Mouse (Mus musculus) heart, embryonic 15.5 days (tissue): Measurements from ENCODE around the gene Btn2a2. TPM values are rescaled to one million over a fixed set of nuclear protein-coding genes. Genes with fewer than 3 reads are reported as not detected.

ENCODE experiments used
- ATAC-seq: fragments of 200-750 bp; cut with Nextera tagmentation; replicated peaks from 2 replicates; pipeline ENCODE4 v1.8.0; 2017; ENCODE audit warnings: low read depth, moderate TSS enrichment; ENCODE audit not compliant: insufficient number of reproducible peaks, insufficient read depth, low FRiP score
- H3K27ac ChIP-seq: fragments of 300-500 bp; sonication (generic); 2 replicates; pipeline ENCODE4 v1.5.1; 2015; ENCODE audit warnings: mild to moderate bottlenecking, inconsistent platforms
- H3K27me3 ChIP-seq: fragments of 300-500 bp; sonication (generic); 2 replicates; pipeline ENCODE4 v1.6.1; 2015; ENCODE audit warnings: inconsistent platforms
- H3K36me3 ChIP-seq: fragments of 300-500 bp; sonication (generic); 2 replicates; pipeline ENCODE4 v1.6.1; 2015; ENCODE audit warnings: mild to moderate bottlenecking, inconsistent platforms
- H3K4me1 ChIP-seq: fragments of 300-500 bp; sonication (generic); replicated peaks from 2 replicates; pipeline ENCODE4 v1.6.1; 2015; ENCODE audit warnings: inconsistent platforms
- H3K4me2 ChIP-seq: fragments of 300-500 bp; sonication (generic); 2 replicates; pipeline ENCODE4 v1.6.1; 2015; ENCODE audit warnings: inconsistent platforms, mild to moderate bottlenecking, moderate library complexity
- H3K4me3 ChIP-seq: fragments of 300-500 bp; sonication (generic); 2 replicates; pipeline ENCODE4 v1.5.1; 2015; ENCODE audit warnings: mild to moderate bottlenecking, inconsistent platforms
- H3K9ac ChIP-seq: fragments of 300-500 bp; sonication (generic); 2 replicates; pipeline ENCODE4 v1.6.1; 2015; ENCODE audit warnings: mild to moderate bottlenecking, inconsistent platforms
- H3K9me3 ChIP-seq: fragments of 300-500 bp; sonication (generic); replicated peaks from 2 replicates; pipeline ENCODE4 v1.6.1; 2016; ENCODE audit warnings: inconsistent platforms
- WGBS: fragments of 180-500 bp; shearing (Covaris S2); methylation state at CpG from one replicate; pipeline ENCODE4 v1.1.7; 2015; ENCODE audit warnings: mixed read lengths; 5-methylcytosine and 5-hydroxymethylcytosine counted together
- polyA plus RNA-seq: library from polyadenylated mRNA; unstranded; fragments of >200 nt; fragmentation: Nextera tagmentation; extraction: Ambion mirVana; gene quantifications from 2 replicates; pipeline ENCODE4 v1.2.1, GENCODE M21; 2015

Gene Btn2a2
- polyA plus RNA-seq, 1 experiment from 2014 or later, result 0.31 TPM

- under 1% methylated on average over 60 of the region's 70 CpGs for WGBS
- ATAC-seq, result peak; percentile 84
These were observed 42.5 kb upstream of the Btn2a2 start, which contains the start of gene Hist1h4h for GRCm38 (mm10) chr13:23530901-23531875. Gene Hist1h4h (plus strand): TSS chr13:23531050.

GRCm38 (mm10) chr13:23530181-23530900 is 41.7 kb upstream of the Btn2a2 start:
- no peak for ATAC-seq
- peak overlapping the region; percentile 79 for H3K4me2 ChIP-seq
- no peaks in the 10 kb centered on the region for H3K27me3 ChIP-seq
- under 1% methylated on average over 20 of the region's 20 CpGs for WGBS
- peaks cover 44% of the 10 kb centered on the region for H3K4me1 ChIP-seq
- peak overlapping the region; percentile 59 for H3K9ac ChIP-seq
- H3K36me3 ChIP-seq, result no peaks in the 10 kb centered on the region
- no peaks in the 10 kb centered on the region for H3K9me3 ChIP-seq
- peak overlapping the region; percentile 92 for H3K27ac ChIP-seq
- peak overlapping the region; percentile 56 for H3K4me3 ChIP-seq

More at GRCm38 (mm10) chr13:23530901-23531875, 42.5 kb upstream of the Btn2a2 start, which contains the start of gene Hist1h4h:
- Histone ChIP-seq H3K4me3 (peak within 1 kb of the TSS; percentile 56), H3K4me1 (peaks cover 42% of the 10 kb centered on the region), H3K9me3 (no peaks in the 10 kb centered on the region), H3K4me2 (peak within 1 kb of the TSS; percentile 79), H3K27ac (peak within 1 kb of the TSS; percentile 92), H3K36me3 (no peaks in the 10 kb centered on the region), H3K27me3 (no peaks in the 10 kb centered on the region), H3K9ac (peak within 1 kb of the TSS; percentile 59)

GRCm38 (mm10) chr13:23529480-23530165 is 41.0 kb upstream of the Btn2a2 start:
- no peaks in the 10 kb centered on the region for H3K27me3 ChIP-seq
- H3K4me1 ChIP-seq, result peaks cover 45% of the 10 kb centered on the region
- WGBS, result 18% methylated on average over 2 of the region's 2 CpGs
- H3K9me3 ChIP-seq, result no peaks in the 10 kb centered on the region
- H3K36me3 ChIP-seq, result no peaks in the 10 kb centered on the region
- peak overlapping the region; percentile 92 for H3K27ac ChIP-seq
- peak overlapping the region; percentile 59 for H3K9ac ChIP-seq
- no peak for ATAC-seq
- H3K4me3 ChIP-seq, result peak overlapping the region; percentile 56
- peak overlapping the region; percentile 79 for H3K4me2 ChIP-seq

- Histone ChIP-seq H3K36me3 (no peaks in the 10 kb centered on the region), H3K27ac (peak overlapping the region; percentile 92), H3K4me2 (peak overlapping the region; percentile 79), H3K4me1 (peaks cover 39% of the 10 kb centered on the region), H3K27me3 (no peaks in the 10 kb centered on the region), H3K9ac (no peak overlapping the region), H3K9me3 (no peaks in the 10 kb centered on the region), H3K4me3 (no peak overlapping the region)
- 80% methylated on average over 5 of the region's 5 CpGs for WGBS
- ATAC-seq, result no peak
These were observed 40.3 kb upstream of the Btn2a2 start for GRCm38 (mm10) chr13:23529005-23529404.

- peak overlapping the region; percentile 57 for H3K4me2 ChIP-seq
- H3K27ac ChIP-seq, result peak overlapping the region; percentile 51
- H3K36me3 ChIP-seq, result no peaks in the 10 kb centered on the region
- no peaks in the 10 kb centered on the region for H3K27me3 ChIP-seq
- H3K4me3 ChIP-seq, result peak overlapping the region; percentile 48
- peak overlapping the region; percentile 39 for H3K9ac ChIP-seq
- no peak; the same call in 1 of the 2 replicates for ATAC-seq
- peaks cover 22% of the 10 kb centered on the region for H3K4me1 ChIP-seq
- under 1% methylated on average over 17 of the region's 17 CpGs for WGBS
- no peaks in the 10 kb centered on the region for H3K9me3 ChIP-seq
These were observed 37.7 kb upstream of the Btn2a2 start for GRCm38 (mm10) chr13:23526312-23526711.

GRCm38 (mm10) chr13:23525901-23526300 is 37.2 kb upstream of the Btn2a2 start:
- Histone ChIP-seq H3K4me1 (peaks cover 22% of the 10 kb centered on the region), H3K4me3 (peak overlapping the region; percentile 48), H3K27ac (no peak overlapping the region), H3K9me3 (no peaks in the 10 kb centered on the region), H3K27me3 (no peaks in the 10 kb centered on the region), H3K36me3 (no peaks in the 10 kb centered on the region), H3K9ac (peak overlapping the region; percentile 36; the same call in 1 of the 2 replicates), H3K4me2 (peak overlapping the region; percentile 57)
- ATAC-seq, result no peak
- 3% methylated on average over 10 of the region's 10 CpGs for WGBS

- H3K9ac ChIP-seq, result no peak overlapping the region
These were observed 36.0 kb upstream of the Btn2a2 start for GRCm38 (mm10) chr13:23524654-23525053.

GRCm38 (mm10) chr13:23523976-23524375 is 35.3 kb upstream of the Btn2a2 start:
- Histone ChIP-seq H3K4me2 (no peak overlapping the region), H3K27ac (no peak overlapping the region), H3K36me3 (no peaks in the 10 kb centered on the region), H3K4me3 (no peak overlapping the region), H3K9ac (no peak overlapping the region), H3K4me1 (peaks cover 20% of the 10 kb centered on the region), H3K9me3 (no peaks in the 10 kb centered on the region), H3K27me3 (no peaks in the 10 kb centered on the region)
- 49% methylated on average over 5 of the region's 5 CpGs for WGBS
- no peak for ATAC-seq

More at GRCm38 (mm10) chr13:23524654-23525053, 36.0 kb upstream of the Btn2a2 start:
- 10% methylated on average over 5 of the region's 5 CpGs for WGBS
- Histone ChIP-seq H3K27ac (no peak overlapping the region), H3K4me3 (no peak overlapping the region), H3K36me3 (no peaks in the 10 kb centered on the region), H3K4me1 (peaks cover 22% of the 10 kb centered on the region), H3K9me3 (no peaks in the 10 kb centered on the region), H3K4me2 (peak overlapping the region; percentile 10; the same call in 1 of the 2 replicates), H3K27me3 (no peaks in the 10 kb centered on the region)
- no peak for ATAC-seq

- H3K9me3 ChIP-seq, result no peaks in the 10 kb centered on the region
- H3K4me2 ChIP-seq, result peak overlapping the region; percentile 40
- no peak for ATAC-seq
- no peak overlapping the region for H3K27ac ChIP-seq
- H3K4me1 ChIP-seq, result peaks cover 8% of the 10 kb centered on the region
- 0 out of 2 replicates have a peak overlapping the region, but pooled peaks have one; percentile 17 for H3K9ac ChIP-seq
- WGBS, result 2% methylated on average over 14 of the region's 14 CpGs
- no peaks in the 10 kb centered on the region for H3K36me3 ChIP-seq
- no peaks in the 10 kb centered on the region for H3K27me3 ChIP-seq
- H3K4me3 ChIP-seq, result no peak overlapping the region
These were observed 33.0 kb upstream of the Btn2a2 start for GRCm38 (mm10) chr13:23521703-23522102.

- Histone ChIP-seq H3K4me2 (peak overlapping the region; percentile 87), H3K27ac (peak overlapping the region; percentile 74), H3K4me3 (peak overlapping the region; percentile 50), H3K4me1 (peaks cover 3% of the 10 kb centered on the region), H3K9me3 (no peaks in the 10 kb centered on the region), H3K9ac (peak overlapping the region; percentile 33), H3K27me3 (no peaks in the 10 kb centered on the region), H3K36me3 (no peaks in the 10 kb centered on the region)
- ATAC-seq, result peak; percentile 45; the same call in 1 of the 2 replicates
- under 1% methylated on average over 10 of the region's 10 CpGs for WGBS
These were observed 30.8 kb upstream of the Btn2a2 start for GRCm38 (mm10) chr13:23519416-23519815.
